Mouse (Mus musculus) liver, embryonic 14.5 days (tissue): Measurements from ENCODE around the gene Vmn1r225. TPM values are rescaled to one million over a fixed set of nuclear protein-coding genes. Genes with fewer than 3 reads are reported as not detected.
"Not testable (repeated sequence)": the region's sequence is repeated elsewhere in the genome, so short reads cannot be mapped to it uniquely, and the experiment has no call there.

ENCODE experiments used
- ATAC-seq: fragments of 200-750 bp; cut with Nextera tagmentation; 2 replicates; pipeline ENCODE4 v1.8.0; 2017; ENCODE audit warnings: moderate number of reproducible peaks, mild to moderate bottlenecking, moderate library complexity; ENCODE audit not compliant: insufficient read depth
- DNase-seq, 3 experiments: peaks; one replicate each; pipeline ENCODE4 v3.0.0-alpha.2; 2012 to 2013; ENCODE audit warnings: low read depth in 3 of 3, low spot score in 3 of 3
- H3K27ac ChIP-seq: fragments of 300-500 bp; sonication (generic); 2 replicates; pipeline ENCODE4 v1.5.1; 2014; ENCODE audit warnings: moderate library complexity, mild to moderate bottlenecking, control low read depth, inconsistent platforms
- H3K27me3 ChIP-seq: fragments of 300-500 bp; sonication (generic); 2 replicates; pipeline ENCODE4 v1.6.1; 2014; ENCODE audit warnings: mild to moderate bottlenecking, low read length, moderate library complexity; ENCODE audit not compliant: control insufficient read depth, insufficient read depth
- H3K36me3 ChIP-seq: fragments of 300-500 bp; sonication (generic); replicated peaks from 2 replicates; pipeline ENCODE4 v1.6.1; 2014; ENCODE audit warnings: low read depth; ENCODE audit not compliant: control insufficient read depth, insufficient read depth
- H3K4me1 ChIP-seq, 2 experiments: fragments of 200-500 bp in 1 of 2; fragments of 300-500 bp in 1 of 2; sonication (generic) in 1 of 2; replicated peaks; 2 replicates each; pipeline ENCODE4 v1.6.1; 2012 to 2014; ENCODE audit warnings: antibody characterized with exemption in 1 of 2, inconsistent platforms in 1 of 2, low read length in 1 of 2; ENCODE audit not compliant: control insufficient read depth in 2 of 2, insufficient read depth in 2 of 2
- H3K4me2 ChIP-seq: fragments of 300-500 bp; sonication (generic); 2 replicates; pipeline ENCODE4 v1.6.1; 2014; ENCODE audit warnings: low read depth, mild to moderate bottlenecking, control low read depth, moderate library complexity
- H3K4me3 ChIP-seq, 2 experiments: fragments of 200-500 bp in 1 of 2; fragments of 300-500 bp in 1 of 2; sonication (generic) in 1 of 2; 2 replicates each; pipeline ENCODE4 v1.5.1; 2012 to 2014; ENCODE audit warnings: low read depth in 2 of 2, low read length in 2 of 2, mild to moderate bottlenecking in 2 of 2, control low read depth in 1 of 2, inconsistent platforms in 1 of 2, moderate library complexity in 1 of 2; ENCODE audit not compliant: insufficient read depth in 1 of 2
- H3K9ac ChIP-seq: fragments of 300-500 bp; sonication (generic); replicated peaks from 2 replicates; pipeline ENCODE4 v1.6.1; 2014; ENCODE audit warnings: mild to moderate bottlenecking, control low read depth, moderate library complexity
- H3K9me3 ChIP-seq: fragments of 300-500 bp; sonication (generic); 2 replicates; pipeline ENCODE4 v1.6.1; 2016; ENCODE audit warnings: low read length, mixed read lengths; ENCODE audit not compliant: control insufficient read depth
- CTCF ChIP-seq: IDR thresholded peaks from 2 replicates; pipeline ENCODE4 v1.5.1; 2016; ENCODE audit warnings: antibody characterized with exemption, low read depth, control low read depth
- EP300 ChIP-seq: IDR thresholded peaks from 2 replicates; pipeline ENCODE4 v1.6.1; 2016; ENCODE audit warnings: antibody characterized with exemption, low read depth
- WGBS: fragments of 180-500 bp; shearing (Covaris S2); extraction: QIAGEN DNeasy Blood & Tissue Kit; methylation state at CpG from one replicate; pipeline ENCODE4 v1.1.7; 2014; ENCODE audit not compliant: insufficient replicate concordance; 5-methylcytosine and 5-hydroxymethylcytosine counted together
- polyA plus RNA-seq, 2 experiments: library from polyadenylated mRNA; depleted of rRNA in 1 of 2; stranded (reverse) in 1 of 2; unstranded in 1 of 2; fragments of >200 nt; fragmentation: Nextera tagmentation in 1 of 2; extraction: Ambion mirVana in 1 of 2; gene quantifications; 2 replicates each; pipeline versions ENCODE4 v1.2.1 to v1.2.3; 2012 to 2014

The Vmn1r225 gene
- not detected in 2 replicates for polyA plus RNA-seq (2012; rRNA removed)
- not detected in 2 replicates for polyA plus RNA-seq (2014; fragmentation: Nextera tagmentation; extraction: Ambion mirVana)

- H3K9ac ChIP-seq = no peak within 1 kb of the TSS
- H3K9me3 ChIP-seq = no peaks in the 10 kb centered on the region
- no peaks in the 10 kb centered on the region for H3K4me1 ChIP-seq
- ATAC-seq (no peak), DNase-seq (no peak)
- H3K4me2 ChIP-seq = no peak within 1 kb of the TSS
- TF ChIP-seq EP300 = no peak
- no peak for TF ChIP-seq CTCF
- no peaks in the 10 kb centered on the region for H3K36me3 ChIP-seq
- H3K27ac ChIP-seq = no peak within 1 kb of the TSS
- no peak within 1 kb of the TSS for H3K4me3 ChIP-seq
- no peaks in the 10 kb centered on the region for H3K27me3 ChIP-seq
These were observed at the start of gene Vmn1r225 for GRCm38 (mm10) chr17:20497858-20498257. Gene Vmn1r225, plus strand, starts transcription at chr17:20498158.

GRCm38 (mm10) chr17:20473311-20473710 is 24.6 kb upstream of the Vmn1r225 start:
- no peak overlapping the region for H3K4me2 ChIP-seq
- no peak overlapping the region for H3K9ac ChIP-seq
- no peaks in the 10 kb centered on the region for H3K27me3 ChIP-seq
- no peaks in the 10 kb centered on the region for H3K9me3 ChIP-seq
- H3K27ac ChIP-seq = no peak overlapping the region
- H3K36me3 ChIP-seq = no peaks in the 10 kb centered on the region
- ATAC-seq (no peak), DNase-seq (no peak)
- TF ChIP-seq CTCF = no peak
- TF ChIP-seq EP300 = no peak
- H3K4me3 ChIP-seq = no peak overlapping the region
- H3K4me1 ChIP-seq = no peaks in the 10 kb centered on the region
- WGBS = 56% methylated on average over 3 of the region's 3 CpGs

GRCm38 (mm10) chr17:20481231-20481630 is 16.7 kb upstream of the Vmn1r225 start, which contains the start of gene Vmn2r108:
Gene Vmn2r108, minus strand, starts transcription at chr17:20481331.
- Histone ChIP-seq H3K4me3 (no peak within 1 kb of the TSS), H3K9ac (no peak within 1 kb of the TSS), H3K27me3 (no peaks in the 10 kb centered on the region), H3K9me3 (no peaks in the 10 kb centered on the region), H3K36me3 (no peaks in the 10 kb centered on the region), H3K4me2 (no peak within 1 kb of the TSS), H3K27ac (no peak within 1 kb of the TSS), H3K4me1 (no peaks in the 10 kb centered on the region)
- ATAC-seq (no peak), DNase-seq (no peak)
- no peak for TF ChIP-seq CTCF

GRCm38 (mm10) chr17:20508247-20508646 is 10.3 kb downstream of the Vmn1r225 start:
- H3K4me1 ChIP-seq, H3K36me3 ChIP-seq, DNase-seq, H3K9me3 ChIP-seq, ATAC-seq, H3K27ac ChIP-seq, H3K4me2 ChIP-seq, H3K27me3 ChIP-seq, H3K4me3 ChIP-seq, H3K9ac ChIP-seq: not testable (repeated sequence)

Other genes starting within 250 kb of the Vmn1r225 start
- gene Vmn2r106, start 212.6 kb upstream of the Vmn1r225 start, polyA plus RNA-seq (2012; rRNA removed) = not detected in 2 replicates
- not detected in 2 replicates for gene Vmn2r106, start 212.6 kb upstream of the Vmn1r225 start, polyA plus RNA-seq (2014; fragmentation: Nextera tagmentation; extraction: Ambion mirVana)
- not detected in 2 replicates for gene Vmn2r107, start 152.9 kb upstream of the Vmn1r225 start, polyA plus RNA-seq (2012; rRNA removed)
- gene Vmn2r107, start 152.9 kb upstream of the Vmn1r225 start, polyA plus RNA-seq (2014; fragmentation: Nextera tagmentation; extraction: Ambion mirVana) = not detected in 2 replicates
- not detected in 2 replicates for gene Vmn1r224, start 84.0 kb upstream of the Vmn1r225 start, polyA plus RNA-seq (2012; rRNA removed)
- not detected in 2 replicates for gene Vmn1r224, start 84.0 kb upstream of the Vmn1r225 start, polyA plus RNA-seq (2014; fragmentation: Nextera tagmentation; extraction: Ambion mirVana)
- gene Vmn2r108, start 16.8 kb upstream of the Vmn1r225 start, polyA plus RNA-seq (2012; rRNA removed) = not detected in 2 replicates
- gene Vmn2r108, start 16.8 kb upstream of the Vmn1r225 start, polyA plus RNA-seq (2014; fragmentation: Nextera tagmentation; extraction: Ambion mirVana) = not detected in 2 replicates
- gene Vmn2r109, start 66.6 kb downstream of the Vmn1r225 start, polyA plus RNA-seq (2012; rRNA removed) = not detected in 2 replicates
- gene Vmn2r109, start 66.6 kb downstream of the Vmn1r225 start, polyA plus RNA-seq (2014; fragmentation: Nextera tagmentation; extraction: Ambion mirVana) = not detected in 2 replicates
- not detected in 2 replicates for gene Vmn2r110, start 98.3 kb downstream of the Vmn1r225 start, polyA plus RNA-seq (2012; rRNA removed)
- 0.01 TPM in 1 of 2 replicates, not detected in the other for gene Vmn2r110, start 98.3 kb downstream of the Vmn1r225 start, polyA plus RNA-seq (2014; fragmentation: Nextera tagmentation; extraction: Ambion mirVana)
- not detected in 2 replicates for gene Fpr-rs3, start 126.7 kb downstream of the Vmn1r225 start, polyA plus RNA-seq (2012; rRNA removed)
- not detected in 2 replicates for gene Fpr-rs3, start 126.7 kb downstream of the Vmn1r225 start, polyA plus RNA-seq (2014; fragmentation: Nextera tagmentation; extraction: Ambion mirVana)
- gene Vmn1r226, start 184.7 kb downstream of the Vmn1r225 start, polyA plus RNA-seq (2012; rRNA removed) = not detected in 2 replicates
- not detected in 2 replicates for gene Vmn1r226, start 184.7 kb downstream of the Vmn1r225 start, polyA plus RNA-seq (2014; fragmentation: Nextera tagmentation; extraction: Ambion mirVana)
- gene Vmn1r227, start 231.7 kb downstream of the Vmn1r225 start, polyA plus RNA-seq (2012; rRNA removed) = not detected in 2 replicates
- gene Vmn1r227, start 231.7 kb downstream of the Vmn1r225 start, polyA plus RNA-seq (2014; fragmentation: Nextera tagmentation; extraction: Ambion mirVana) = not detected in 2 replicates